15 mouse cellular contexts compared by ENCODE assay signal in genomic region chr11:107859871-107860270, GRCm38 (mm10). TPM values are rescaled to one million over a fixed set of nuclear protein-coding genes. Genes with fewer than 3 reads are reported as not detected.
"Had no signal": no experiment of that assay in that cellular context is flagged by ENCODE, and none has a peak within 500 bp of the region (broad histone marks: within the 10 kb centered on the region; RNA-seq: fewer than 3 reads in every experiment).

No protein-coding gene starts in this region.

- H3K36me3 ChIP-seq: liver, embryonic 13.5 days; midbrain, embryonic 12.5 days; neural tube, embryonic 13.5 days; stomach, embryonic 15.5 days had no signal

- H3K4me3 ChIP-seq: left cerebral cortex, adult 2 months; liver, embryonic 13.5 days; megakaryocyte, embryonic 14.5 days; midbrain, embryonic 12.5 days; myocyte; neural tube, embryonic 13.5 days; stomach, embryonic 15.5 days had no signal

- H3K27ac ChIP-seq: left cerebral cortex, adult 2 months; liver, embryonic 13.5 days; midbrain, embryonic 12.5 days; neural tube, embryonic 13.5 days; stomach, embryonic 15.5 days had no signal

- H3K9me3 ChIP-seq: liver, embryonic 13.5 days; megakaryocyte, embryonic 14.5 days; midbrain, embryonic 12.5 days; neural tube, embryonic 13.5 days; stomach, embryonic 15.5 days had no signal

- H3K9ac ChIP-seq: liver, embryonic 13.5 days; midbrain, embryonic 12.5 days; neural tube, embryonic 13.5 days; stomach, embryonic 15.5 days had no signal

- H3K4me2 ChIP-seq: liver, embryonic 13.5 days; midbrain, embryonic 12.5 days; neural tube, embryonic 13.5 days; stomach, embryonic 15.5 days had no signal

- DNase-seq: layer of hippocampus, postnatal 36 days; liver, embryonic 13.5 days; lung, adult 2 months had no signal

- H3K27me3 ChIP-seq: liver, embryonic 13.5 days; neural tube, embryonic 13.5 days; stomach, embryonic 15.5 days had no signal

- H3K4me1 ChIP-seq: liver, embryonic 13.5 days; midbrain, embryonic 12.5 days; stomach, embryonic 15.5 days had no signal

- ATAC-seq: intestine, embryonic 16.5 days had no signal

RNA-seq across cellular contexts. Expression of gene Cacng5, which starts 55.0 kb away (rescaled TPM):
- total RNA-seq: liver, adult 2 months; monocyte, adult 5-6 weeks; neutrophil, adult 5-6 weeks had no signal
- polyA plus RNA-seq: kidney, embryonic 14.5 days; liver, adult 2 months; myocyte; thymus, postnatal 0 days had no signal
